Mouse (Mus musculus) right cerebral cortex, adult 18-20 months (tissue): ENCODE results near the gene Tent2.

Source experiments
- DNase-seq: peaks from one replicate; pipeline ENCODE4 v3.0.0; 2022; ENCODE audit warnings: mixed read lengths

Gene Tent2

DNA sequence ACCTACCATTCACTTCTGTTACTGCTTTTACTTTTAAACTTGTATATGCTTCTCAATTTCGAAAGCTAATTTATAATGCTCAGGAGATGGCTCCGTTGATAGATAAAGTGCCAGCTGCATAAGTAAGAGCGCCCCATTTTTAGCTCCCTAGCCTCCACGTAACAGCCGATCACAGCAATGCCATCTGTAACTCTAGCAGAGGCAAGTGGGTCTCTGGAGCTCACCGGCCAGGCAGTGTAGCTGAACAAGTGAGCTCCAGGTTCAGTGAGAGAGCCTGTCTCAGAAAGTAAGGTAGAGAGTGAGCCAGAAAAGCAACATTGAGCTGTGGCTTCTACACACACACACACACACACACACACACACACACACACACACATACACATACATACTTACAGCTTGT is 51.0 kb downstream of the Tent2 start:
- no peak for DNase-seq

DNA sequence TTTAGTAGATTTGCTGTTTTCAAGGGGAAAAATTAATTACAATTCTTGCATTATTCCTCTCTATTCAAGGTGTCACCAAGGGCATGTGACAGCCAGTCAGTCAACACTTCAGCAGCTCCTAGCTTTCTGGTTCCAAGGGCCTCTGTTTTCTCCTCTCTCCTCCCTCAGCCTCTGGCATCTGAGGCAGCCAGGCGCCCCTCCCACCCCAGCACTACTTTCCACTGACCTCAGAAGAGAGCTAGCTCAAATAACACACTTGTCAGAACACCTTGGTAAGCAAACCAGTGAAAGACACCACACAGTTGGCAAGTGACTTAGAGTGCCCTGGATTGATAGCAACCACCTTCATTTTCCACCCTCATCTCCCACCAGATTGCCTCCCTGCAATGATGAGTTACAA is 54.1 kb downstream of the Tent2 start:
- no peak for DNase-seq

DNA sequence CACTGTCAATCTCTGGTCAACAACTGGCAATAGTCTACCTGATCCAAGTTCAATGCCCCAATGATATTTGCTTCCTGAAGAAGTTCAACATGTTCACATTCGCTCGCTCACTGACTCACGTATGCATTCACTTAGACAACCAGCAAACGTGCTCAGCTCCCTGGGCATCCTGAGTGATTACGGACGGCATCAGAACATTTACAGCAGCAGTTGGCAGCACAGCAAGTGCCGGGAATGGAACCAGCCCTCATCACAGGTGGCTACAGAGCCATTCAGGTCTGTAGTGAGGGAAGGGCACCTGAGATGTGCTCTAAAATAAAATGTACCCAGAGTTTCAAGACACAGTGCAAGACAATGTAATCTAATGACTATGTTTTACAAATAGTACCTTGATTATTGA is 55.1 kb downstream of the Tent2 start:
- no peak for DNase-seq

DNA sequence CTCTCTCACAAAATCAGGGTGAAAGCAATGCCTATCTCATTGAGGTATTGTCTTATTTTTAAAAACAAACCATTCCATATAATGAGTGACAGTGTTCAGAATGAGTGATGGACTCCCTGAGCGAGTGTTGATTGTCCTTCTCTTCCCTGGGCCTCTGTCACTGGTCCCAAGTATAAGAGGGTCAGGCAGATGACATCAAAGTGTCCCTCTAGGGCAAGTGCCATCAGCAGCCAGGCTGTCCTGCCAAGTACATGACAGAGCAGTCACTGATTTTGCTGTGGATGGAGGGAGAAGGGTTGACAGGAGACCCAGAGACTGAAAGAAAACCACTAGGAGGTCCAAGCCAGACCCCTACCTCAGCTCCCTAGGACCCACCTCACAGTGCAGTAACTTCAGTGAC is 55.9 kb downstream of the Tent2 start:
- no peak for DNase-seq

DNA sequence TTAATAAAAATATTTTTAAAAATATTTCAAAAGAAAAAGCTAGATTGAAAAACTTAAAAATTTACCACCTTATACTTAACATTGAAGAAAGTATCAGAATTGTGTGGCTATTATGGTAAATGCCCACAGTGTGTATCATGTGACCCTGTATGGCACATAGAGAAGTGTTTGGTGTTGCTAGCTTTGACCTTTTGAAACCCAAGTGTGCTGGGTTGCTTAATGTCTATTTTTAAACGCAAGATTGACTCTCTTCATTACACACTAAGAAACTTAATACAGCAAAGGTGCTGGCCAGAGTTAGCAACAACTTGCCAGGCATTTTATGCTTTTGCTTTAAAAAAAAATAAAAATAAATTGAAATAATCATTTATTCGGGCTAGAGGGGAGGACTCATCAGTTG is 56.7 kb downstream of the Tent2 start:
- DNase-seq = no peak

DNA sequence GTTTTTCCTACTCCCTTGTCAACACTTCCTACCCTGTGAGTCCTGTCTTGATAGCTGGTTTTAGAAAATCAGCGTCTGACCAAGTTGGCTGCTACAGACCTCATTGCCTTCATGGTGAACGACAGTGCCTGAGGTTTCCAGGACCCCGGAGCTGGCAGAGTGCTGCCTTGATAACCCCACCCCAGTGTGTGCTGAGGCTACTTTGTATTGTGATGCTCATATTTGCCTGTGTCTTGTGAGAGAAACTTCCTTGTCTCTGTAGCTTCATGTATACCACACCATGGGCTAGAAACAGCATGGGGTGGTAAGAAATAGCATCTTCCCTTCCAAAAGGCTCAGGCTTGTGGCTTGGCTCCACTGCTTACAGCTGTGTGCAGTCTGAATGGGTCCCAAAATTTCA is 61.5 kb downstream of the Tent2 start:
- DNase-seq = no peak

DNA sequence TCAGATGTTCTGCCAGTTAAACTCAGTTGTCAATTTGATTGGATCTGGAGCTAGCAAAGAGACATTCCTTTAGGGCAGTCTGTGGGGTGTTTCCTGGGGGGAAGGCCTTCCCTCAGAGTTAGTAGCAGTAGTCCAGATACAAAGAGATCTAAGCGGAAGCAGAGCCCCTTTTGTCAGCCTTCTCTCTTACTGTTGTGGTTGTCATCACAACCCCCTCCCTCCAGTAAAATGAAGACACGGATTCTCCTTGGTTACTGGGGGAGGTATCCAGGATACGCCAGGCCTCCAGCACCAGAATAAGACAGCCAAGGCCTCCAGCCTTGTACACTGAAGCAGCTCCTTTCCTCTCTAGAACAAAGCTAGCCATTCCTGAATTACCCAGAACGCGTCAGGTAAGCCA is 63.2 kb downstream of the Tent2 start:
- no peak for DNase-seq

DNA sequence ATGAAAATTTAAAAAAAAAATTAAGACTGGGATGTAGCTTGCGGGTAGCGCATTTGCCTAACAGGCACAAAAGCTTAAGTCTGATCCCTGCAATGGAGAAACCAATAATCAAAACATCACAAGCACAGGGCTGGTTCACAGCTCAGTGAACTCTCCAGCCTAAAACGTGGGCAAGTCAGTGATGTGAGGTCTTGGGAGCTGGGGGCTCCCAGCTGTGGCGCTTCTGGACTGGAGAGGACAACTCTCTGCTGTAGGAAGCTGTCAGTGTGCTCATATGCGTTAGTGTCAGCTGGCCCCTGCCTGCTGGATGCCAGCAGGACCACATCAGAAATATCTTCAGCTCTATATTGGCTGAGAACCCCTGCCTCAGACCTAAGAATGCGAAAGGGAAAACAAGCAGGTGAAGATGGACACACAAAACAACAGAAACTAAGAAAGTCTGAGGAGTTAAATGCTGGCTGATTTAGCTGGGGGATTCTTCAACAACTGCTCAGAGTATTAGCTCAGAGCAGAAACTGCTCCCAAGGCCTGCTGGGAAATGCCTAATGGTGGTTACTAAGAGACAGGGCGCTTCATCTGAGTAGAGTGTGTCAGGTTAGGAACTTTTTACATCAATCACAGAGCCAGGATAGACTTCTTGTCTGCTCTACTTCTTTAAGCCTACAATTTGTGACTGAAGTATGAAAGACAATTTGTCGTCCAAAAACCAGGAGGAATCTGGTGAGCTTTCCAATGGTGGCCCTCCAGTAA is 63.9 kb downstream of the Tent2 start:
- no peak for DNase-seq

DNA sequence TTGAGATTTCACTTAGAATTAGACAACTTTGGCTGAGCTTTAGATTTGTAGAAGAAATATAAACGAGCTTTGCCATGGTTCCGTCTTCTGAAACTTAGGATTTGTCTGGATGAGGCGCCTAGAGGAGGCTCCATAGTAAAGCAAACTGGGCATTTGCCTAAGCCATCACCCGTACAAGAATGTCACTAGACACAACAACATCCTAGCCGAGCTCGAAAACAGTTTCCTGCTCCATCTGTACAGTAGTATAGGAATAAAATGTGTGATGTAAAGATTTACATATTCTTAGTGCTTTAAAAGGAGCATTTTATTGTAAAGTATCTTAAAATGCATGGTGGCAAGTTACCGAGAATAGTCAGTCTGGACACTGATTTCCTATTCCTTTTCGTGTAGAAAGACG is 69.9 kb downstream of the Tent2 start:
- no peak for DNase-seq

DNA sequence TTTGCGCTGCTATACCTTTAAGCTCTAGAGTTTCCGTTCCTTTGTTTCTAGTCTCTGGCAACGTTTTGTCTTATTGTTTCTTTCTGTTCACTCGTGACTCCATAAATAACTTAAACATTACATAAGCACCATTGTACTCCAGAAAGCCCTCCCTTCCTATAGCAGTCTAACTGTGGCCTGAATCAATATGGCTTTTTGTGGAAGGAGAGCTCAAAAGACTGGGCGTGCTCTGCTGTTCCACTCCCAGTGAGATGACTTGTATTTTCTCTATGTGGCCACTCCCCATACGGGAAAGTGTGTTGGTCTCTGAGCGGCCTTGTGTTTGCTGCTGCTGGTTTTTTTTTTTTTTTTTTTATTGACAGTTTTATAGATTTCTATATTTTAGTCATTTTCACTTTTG is 74.9 kb downstream of the Tent2 start:
- no peak for DNase-seq

DNA sequence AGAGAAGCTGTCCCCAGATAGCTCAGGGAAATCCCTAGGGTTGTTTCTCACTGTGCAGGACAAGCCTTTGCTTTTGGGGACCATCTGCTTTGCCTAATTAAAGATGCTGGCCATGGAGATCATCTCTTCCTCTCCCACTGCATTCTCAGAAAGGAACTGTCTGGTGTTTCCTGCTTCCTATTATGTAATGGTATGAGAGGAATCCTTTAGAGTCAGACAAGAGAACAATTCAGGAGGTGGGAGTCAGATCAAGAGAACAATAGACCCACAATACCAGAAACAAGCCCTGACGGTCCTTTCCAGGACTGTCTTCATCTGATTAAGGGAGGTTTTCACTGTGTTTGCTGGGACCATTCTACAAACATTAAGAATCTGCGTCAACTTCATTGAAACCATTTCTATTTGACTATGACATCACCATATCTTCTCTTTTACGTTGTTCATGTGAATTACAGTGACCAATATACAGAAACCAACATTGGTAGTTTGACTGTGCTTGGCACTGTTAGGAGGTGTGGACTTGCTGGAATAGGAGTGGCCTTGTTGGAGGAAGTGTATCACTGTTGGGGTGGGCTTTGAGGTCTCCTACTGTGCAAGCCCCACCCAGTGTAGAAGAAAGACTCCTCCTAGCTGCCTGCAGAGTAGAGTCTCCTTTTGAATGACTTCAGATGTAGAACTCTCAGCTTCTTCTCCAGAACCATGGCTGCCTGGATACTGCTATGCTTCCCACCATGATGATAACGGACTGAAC is 89.7 kb downstream of the Tent2 start:
- DNase-seq = no peak

DNA sequence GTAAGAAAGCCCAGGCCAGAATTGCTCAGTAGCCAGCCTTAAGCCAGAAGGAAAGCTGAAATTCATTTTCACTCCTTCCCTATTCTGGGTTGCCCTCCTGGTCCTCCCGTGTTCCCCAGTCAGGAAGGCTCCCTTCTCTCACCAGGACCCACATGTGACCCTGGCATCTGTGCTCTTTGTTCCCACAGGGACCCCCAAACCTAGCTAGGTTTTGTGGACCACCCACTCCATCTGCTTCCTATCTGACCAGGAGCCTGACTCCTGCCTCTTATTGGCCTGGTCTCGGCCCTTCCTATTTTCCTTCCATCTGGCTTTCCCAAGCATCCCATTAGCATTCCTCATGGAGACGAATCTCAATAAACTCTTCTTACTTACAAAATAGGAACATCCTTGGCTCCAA is 93.6 kb downstream of the Tent2 start:
- DNase-seq = no peak

DNA sequence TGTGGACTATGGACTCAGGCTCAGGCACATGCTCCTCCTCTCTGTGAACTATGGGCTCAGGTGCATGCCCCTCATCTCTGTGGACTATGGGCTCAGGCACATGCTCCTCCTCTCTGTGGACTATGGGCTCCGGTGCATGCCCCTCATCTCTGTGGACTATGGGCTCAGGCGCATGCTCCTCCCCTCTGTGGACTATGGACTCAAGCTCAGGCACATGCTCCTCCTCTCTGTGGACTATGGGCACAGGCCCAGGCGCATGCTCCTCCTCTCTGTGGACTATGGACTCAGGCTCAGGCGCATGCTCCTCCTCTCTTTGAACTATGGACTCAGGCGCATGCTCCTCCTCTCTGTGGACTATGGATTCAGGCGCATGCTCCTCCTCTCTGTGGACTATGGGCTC is 95.5 kb downstream of the Tent2 start:
- no peak for DNase-seq
